Mouse (Mus musculus): ENCODE measurements around the gene Tob1. TPM values are rescaled to one million over a fixed set of nuclear protein-coding genes. Genes with fewer than 3 reads are reported as not detected.

Tob1 gene
- polyA plus RNA-seq, 1 experiment from 2014 or later: 45.5 TPM

DNA sequence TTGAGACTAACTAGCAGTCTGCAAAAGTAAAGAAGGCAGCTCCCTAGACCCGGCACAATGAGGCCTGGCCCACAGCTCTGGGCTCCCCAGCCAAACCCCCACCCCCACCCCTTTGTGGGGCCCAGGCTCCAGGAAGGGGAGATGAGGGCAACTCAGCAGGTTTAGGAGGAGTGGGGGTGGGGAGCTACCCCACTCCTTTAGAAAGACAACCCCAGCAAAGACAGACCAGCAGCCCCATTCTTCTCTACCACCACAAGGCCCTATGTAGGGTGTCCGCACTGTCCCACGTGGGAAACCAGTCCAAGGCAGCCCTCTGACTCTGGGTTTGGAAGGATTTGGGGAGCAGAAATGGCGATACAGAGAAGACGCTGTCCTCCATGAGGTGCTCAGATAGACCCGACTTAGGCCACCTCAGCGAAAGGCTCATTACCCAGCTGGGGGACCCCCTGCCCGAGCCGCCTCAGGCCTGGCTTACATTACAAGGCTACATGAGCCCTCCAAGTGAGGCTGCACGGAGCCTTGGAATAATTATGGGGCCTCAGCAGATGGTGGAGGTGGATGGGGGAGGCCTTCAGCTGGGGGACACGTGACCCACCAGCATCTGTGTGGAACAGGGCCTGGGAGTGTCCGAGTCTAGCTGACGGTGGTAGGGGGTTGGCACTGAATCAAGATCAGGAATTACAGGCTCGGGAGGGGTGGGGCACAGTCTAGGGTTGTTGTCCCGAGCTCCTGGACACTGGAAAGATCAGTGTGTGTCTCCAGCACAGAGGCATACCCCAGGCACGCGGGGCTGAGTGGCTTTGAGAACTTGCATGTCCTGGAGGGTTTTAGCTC, 34.9 kb downstream of the Tob1 start, which contains the start of gene Wfikkn2:
Gene Wfikkn2 (minus strand): TSS at position 51 of the 834 bp plus-strand sequence.
- Histone ChIP-seq H3K4me2 (no peak within 1 kb of the TSS), H3K27me3 (peaks cover 10% of the 10 kb centered on the region; the same call in 1 of the 2 replicates), H3K4me1 (replicated peaks) (peaks cover 30% of the 10 kb centered on the region), H3K27ac (peak within 1 kb of the TSS; percentile 31), H3K9me3 (replicated peaks) (no peaks in the 10 kb centered on the region), H3K36me3 (no peaks in the 10 kb centered on the region), H3K4me3 (no peak within 1 kb of the TSS), H3K9ac (no peak within 1 kb of the TSS)
- WGBS: 56% methylated on average over 17 of the region's 17 CpGs
- ATAC-seq (replicated peaks; ENCODE audit: insufficient number of reproducible peaks, insufficient read depth, low FRiP score, low read depth): peak; percentile 38; the same call in 1 of the 2 replicates

DNA sequence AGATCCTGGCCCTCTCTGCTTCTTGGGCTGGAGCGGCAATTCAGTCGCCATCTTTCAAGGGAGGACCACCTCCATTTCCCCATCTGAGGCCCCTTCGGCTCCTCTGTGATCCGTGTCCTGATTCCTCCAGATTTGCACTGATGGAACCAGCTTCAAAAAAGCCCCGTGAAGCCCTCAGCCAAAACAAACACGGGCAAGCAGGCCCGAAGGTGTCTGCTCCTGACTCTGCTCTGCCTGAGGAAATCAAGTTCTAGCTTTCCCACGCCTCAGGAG, 35.5 kb downstream of the Tob1 start:
- no peak overlapping the region for H3K9ac ChIP-seq
- WGBS: 51% methylated on average over 8 of the region's 8 CpGs

DNA sequence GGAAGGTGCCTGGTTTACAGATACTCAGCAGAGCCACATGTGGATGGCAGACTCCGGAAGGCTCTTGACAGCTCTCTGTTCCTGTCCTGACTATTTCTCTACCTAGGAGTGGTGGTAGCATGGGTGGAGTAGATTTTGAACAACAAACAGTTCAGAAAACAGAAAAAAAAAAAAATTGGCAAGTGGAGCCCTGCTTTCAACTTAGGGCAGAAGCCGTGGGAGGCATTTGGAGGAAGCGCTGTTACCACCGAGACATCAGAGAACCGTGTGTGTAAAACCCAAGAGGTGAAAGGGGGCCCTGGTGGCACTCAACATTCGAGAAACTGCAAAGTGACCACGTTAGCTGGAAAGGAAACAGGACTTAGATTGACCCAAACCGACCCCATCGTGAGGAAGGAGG, 41.9 kb downstream of the Tob1 start:
- 69% methylated on average over 9 of the region's 9 CpGs for WGBS
- Histone ChIP-seq H3K36me3 (no peaks in the 10 kb centered on the region), H3K9me3 (replicated peaks) (no peaks in the 10 kb centered on the region), H3K27ac (no peak overlapping the region), H3K9ac (no peak overlapping the region), H3K27me3 (no peaks in the 10 kb centered on the region), H3K4me2 (no peak overlapping the region), H3K4me3 (no peak overlapping the region), H3K4me1 (replicated peaks) (no peaks in the 10 kb centered on the region; the same call in 1 of the 2 replicates)
- ATAC-seq (replicated peaks; ENCODE audit: insufficient number of reproducible peaks, insufficient read depth, low FRiP score, low read depth): no peak

More for the DNA sequence above, 35.5 kb downstream of the Tob1 start:
- peaks cover 30% of the 10 kb centered on the region for H3K4me1 ChIP-seq (replicated peaks)
- ATAC-seq (replicated peaks; ENCODE audit: insufficient number of reproducible peaks, insufficient read depth, low FRiP score, low read depth): no peak
- peaks cover 5% of the 10 kb centered on the region; the same call in 1 of the 2 replicates for H3K27me3 ChIP-seq
- no peak overlapping the region for H3K4me3 ChIP-seq
- peak overlapping the region; percentile 31 for H3K27ac ChIP-seq
- no peak overlapping the region for H3K4me2 ChIP-seq
- H3K36me3 ChIP-seq: no peaks in the 10 kb centered on the region
- H3K9me3 ChIP-seq (replicated peaks): no peaks in the 10 kb centered on the region

DNA sequence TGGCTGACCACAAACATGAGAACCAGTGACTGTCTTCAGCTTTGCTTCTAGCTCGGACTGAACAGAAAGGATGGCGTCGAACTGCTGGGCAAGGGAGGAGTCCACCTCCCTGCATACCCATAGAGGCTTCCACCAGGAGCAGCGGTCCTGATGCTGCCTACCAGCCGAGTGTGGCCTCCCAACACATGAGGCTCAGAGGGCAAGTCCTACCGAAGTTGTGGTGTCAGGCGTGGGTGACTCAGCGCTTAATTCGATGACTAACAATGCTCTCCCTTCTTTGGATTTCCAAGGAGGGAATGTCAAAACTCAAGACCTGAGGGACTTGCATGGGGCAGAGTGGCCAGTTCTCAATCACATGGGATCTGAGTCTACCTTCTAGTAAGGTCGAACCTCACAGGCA, 42.4 kb downstream of the Tob1 start:
- H3K27ac ChIP-seq: no peak overlapping the region
- H3K9ac ChIP-seq: no peak overlapping the region
- H3K36me3 ChIP-seq: no peaks in the 10 kb centered on the region
- no peaks in the 10 kb centered on the region for H3K9me3 ChIP-seq (replicated peaks)
- no peak overlapping the region for H3K4me3 ChIP-seq
- ATAC-seq (replicated peaks; ENCODE audit: insufficient number of reproducible peaks, insufficient read depth, low FRiP score, low read depth): no peak
- H3K4me2 ChIP-seq: no peak overlapping the region
- 81% methylated on average over 10 of the region's 10 CpGs for WGBS
- no peaks in the 10 kb centered on the region for H3K27me3 ChIP-seq
- no peaks in the 10 kb centered on the region; the same call in 1 of the 2 replicates for H3K4me1 ChIP-seq (replicated peaks)

DNA sequence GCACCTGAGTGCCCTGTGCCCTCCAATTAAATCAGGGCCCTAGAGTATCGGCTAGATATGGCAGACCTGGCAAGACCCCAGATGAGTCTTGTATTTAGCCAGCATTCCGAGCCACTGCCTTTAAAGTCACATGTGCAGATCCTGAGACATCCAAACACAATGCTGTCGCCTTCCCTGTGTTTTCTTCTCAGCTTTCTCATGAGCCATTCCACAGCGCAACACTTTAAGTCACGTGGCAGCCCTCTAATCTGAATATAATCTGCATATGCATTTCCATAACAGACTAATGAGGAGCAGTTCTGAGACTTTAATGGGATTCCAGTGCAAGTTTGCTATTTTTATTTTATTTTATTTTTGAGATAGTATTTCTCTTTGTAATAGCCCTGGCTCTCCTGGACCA, 44.5 kb downstream of the Tob1 start:
- Histone ChIP-seq H3K4me3 (no peak overlapping the region), H3K4me1 (replicated peaks) (no peaks in the 10 kb centered on the region; the same call in 1 of the 2 replicates), H3K9ac (no peak overlapping the region), H3K27ac (no peak overlapping the region), H3K4me2 (no peak overlapping the region), H3K36me3 (no peaks in the 10 kb centered on the region), H3K27me3 (no peaks in the 10 kb centered on the region), H3K9me3 (replicated peaks) (no peaks in the 10 kb centered on the region)
- WGBS: 71% methylated on average over 5 of the region's 5 CpGs
- no peak for ATAC-seq (replicated peaks; ENCODE audit: insufficient number of reproducible peaks, insufficient read depth, low FRiP score, low read depth)

DNA sequence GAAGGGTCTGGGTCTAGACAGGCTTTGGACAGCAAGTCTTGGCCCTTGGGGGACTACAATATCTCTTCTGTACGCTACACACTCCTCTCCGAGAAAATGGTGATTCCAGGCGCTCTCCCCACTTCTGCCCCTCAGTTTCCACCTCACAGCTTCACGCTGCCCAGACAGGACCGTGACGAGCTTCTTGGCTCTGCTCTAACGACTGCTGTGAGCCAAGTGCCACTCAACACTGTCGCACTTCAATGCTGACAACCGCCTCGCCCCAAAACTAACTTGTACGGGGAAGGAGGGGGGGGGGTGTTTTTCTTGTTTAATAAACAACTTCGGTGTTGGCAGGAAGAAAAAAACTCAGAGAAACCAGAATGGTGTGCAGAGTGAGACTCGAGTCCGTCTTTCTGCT, 46.7 kb downstream of the Tob1 start:
- Histone ChIP-seq H3K36me3 (no peaks in the 10 kb centered on the region), H3K9ac (no peak overlapping the region), H3K9me3 (replicated peaks) (no peaks in the 10 kb centered on the region), H3K4me1 (replicated peaks) (no peaks in the 10 kb centered on the region; the same call in 1 of the 2 replicates), H3K27ac (no peak overlapping the region), H3K27me3 (no peaks in the 10 kb centered on the region), H3K4me3 (no peak overlapping the region), H3K4me2 (no peak overlapping the region)
- ATAC-seq (replicated peaks; ENCODE audit: insufficient number of reproducible peaks, insufficient read depth, low FRiP score, low read depth): no peak
- WGBS: 56% methylated on average over 14 of the region's 14 CpGs

DNA sequence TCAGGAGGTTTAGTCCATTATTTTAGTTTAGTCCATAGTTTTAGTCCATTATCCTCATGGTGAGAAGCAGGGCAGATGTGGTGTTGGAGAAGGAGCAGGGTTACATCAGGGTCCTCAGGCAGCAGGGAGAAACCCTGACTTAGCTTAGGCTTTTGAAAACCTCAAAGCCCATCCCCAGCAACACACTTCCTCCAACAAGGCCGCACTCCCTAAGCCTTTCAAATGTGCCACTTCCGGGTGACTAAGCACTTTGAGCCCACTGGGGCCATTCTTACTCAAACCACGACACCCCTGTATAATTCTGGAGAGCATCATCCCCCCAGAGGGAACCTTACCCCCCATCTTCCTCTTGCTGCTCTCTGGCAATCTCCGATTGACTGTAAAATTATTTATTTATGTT, 48.6 kb downstream of the Tob1 start:
- no peaks in the 10 kb centered on the region; the same call in 1 of the 2 replicates for H3K4me1 ChIP-seq (replicated peaks)
- no peak overlapping the region for H3K9ac ChIP-seq
- no peaks in the 10 kb centered on the region for H3K36me3 ChIP-seq
- 75% methylated on average over 4 of the region's 4 CpGs for whole genome bisulfite sequencing
- H3K4me2 ChIP-seq: no peak overlapping the region
- no peaks in the 10 kb centered on the region for H3K9me3 ChIP-seq (replicated peaks)
- H3K27ac ChIP-seq: no peak overlapping the region
- H3K4me3 ChIP-seq: no peak overlapping the region
- H3K27me3 ChIP-seq: no peaks in the 10 kb centered on the region
- no peak for ATAC-seq (replicated peaks; ENCODE audit: insufficient number of reproducible peaks, insufficient read depth, low FRiP score, low read depth)

DNA sequence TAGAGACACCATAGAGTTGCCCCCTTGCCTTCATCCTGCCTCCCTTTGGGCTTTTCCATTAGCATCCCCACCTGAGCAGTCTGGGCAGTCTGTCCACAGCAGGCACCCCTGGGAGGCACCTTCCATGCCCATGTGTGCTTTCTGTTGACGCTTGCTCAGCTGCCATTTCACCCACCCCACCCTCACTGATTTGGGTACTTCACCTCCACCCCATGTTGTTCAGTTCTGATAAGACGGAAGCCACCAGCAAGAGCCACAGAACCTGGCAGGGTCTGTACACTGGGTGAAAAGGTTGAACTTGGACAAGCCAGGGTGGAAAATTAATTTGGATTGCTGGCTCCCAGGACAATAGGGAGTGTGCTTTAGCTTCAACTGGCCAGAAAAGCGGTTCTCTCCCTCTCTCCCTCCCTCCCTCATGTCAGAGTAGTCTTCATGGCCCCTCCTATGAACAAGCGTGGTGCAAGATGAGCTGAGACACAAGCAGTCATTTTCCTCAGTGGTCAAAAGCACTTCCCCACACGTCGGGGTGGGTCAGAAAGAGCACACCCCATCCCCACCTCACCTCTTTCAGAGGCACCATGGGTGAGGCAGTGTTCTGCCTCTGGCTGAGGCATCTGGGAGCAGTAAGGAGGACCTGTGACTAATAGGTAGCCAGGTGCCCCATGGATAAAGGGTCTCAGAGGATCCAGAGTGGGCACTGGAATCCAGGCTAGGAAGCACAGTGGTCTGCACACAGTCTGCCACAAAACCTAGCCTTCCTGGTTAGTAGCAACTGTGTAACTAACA, 50.5 kb downstream of the Tob1 start:
- 61% methylated on average over 6 of the region's 6 CpGs for WGBS
- no peaks in the 10 kb centered on the region for H3K9me3 ChIP-seq (replicated peaks)
- H3K9ac ChIP-seq: no peak overlapping the region
- no peak overlapping the region for H3K4me2 ChIP-seq
- no peak overlapping the region for H3K4me3 ChIP-seq
- H3K4me1 ChIP-seq (replicated peaks): peaks cover 5% of the 10 kb centered on the region; the same call in 1 of the 2 replicates
- no peaks in the 10 kb centered on the region for H3K36me3 ChIP-seq
- H3K27ac ChIP-seq: no peak overlapping the region
- no peak for ATAC-seq (replicated peaks; ENCODE audit: insufficient number of reproducible peaks, insufficient read depth, low FRiP score, low read depth)
- H3K27me3 ChIP-seq: no peaks in the 10 kb centered on the region

Other genes with a start within 250 kb of the Tob1 start
- 185 and 232 TPM in 2 replicates for gene Gm20390, start 243.2 kb upstream of the Tob1 start, polyA plus RNA-seq (2015; fragmentation: Nextera tagmentation; extraction: Ambion mirVana)
- 69.6 and 74.1 TPM in 2 replicates for gene Nme1, start 242.9 kb upstream of the Tob1 start, polyA plus RNA-seq (2015; fragmentation: Nextera tagmentation; extraction: Ambion mirVana)
- 33.7 and 34.1 TPM in 2 replicates for gene Spag9, start 215.4 kb upstream of the Tob1 start, polyA plus RNA-seq (2015; fragmentation: Nextera tagmentation; extraction: Ambion mirVana)
- gene Wfikkn2, start 34.6 kb downstream of the Tob1 start, polyA plus RNA-seq (2015; fragmentation: Nextera tagmentation; extraction: Ambion mirVana): 2.4 and 4.6 TPM in 2 replicates
- 0.30 TPM in 1 of 2 replicates, not detected in the other for gene Gm21885, start 70.4 kb downstream of the Tob1 start, polyA plus RNA-seq (2015; fragmentation: Nextera tagmentation; extraction: Ambion mirVana)
- 63.3 and 70.9 TPM in 2 replicates for gene Luc7l3, start 110.5 kb downstream of the Tob1 start, polyA plus RNA-seq (2015; fragmentation: Nextera tagmentation; extraction: Ambion mirVana)
- gene Ankrd40, start 116.5 kb downstream of the Tob1 start, polyA plus RNA-seq (2015; fragmentation: Nextera tagmentation; extraction: Ambion mirVana): 52.3 and 52.5 TPM in 2 replicates
- gene Abcc3, start 181.5 kb downstream of the Tob1 start, polyA plus RNA-seq (2015; fragmentation: Nextera tagmentation; extraction: Ambion mirVana): 1.1 and 1.7 TPM in 2 replicates